Mouse (Mus musculus) brain, embryonic 18.5 days (tissue): Measurements from ENCODE around the gene Skil.
"Not testable (repeated sequence)": the region's sequence is repeated elsewhere in the genome, so short reads cannot be mapped to it uniquely, and the experiment has no call there.

ENCODE experiments used
- DNase-seq: peaks from one replicate; pipeline ENCODE4 v3.0.0-alpha.2; 2012; ENCODE audit warnings: low read depth, low spot score

The Skil gene

DNA sequence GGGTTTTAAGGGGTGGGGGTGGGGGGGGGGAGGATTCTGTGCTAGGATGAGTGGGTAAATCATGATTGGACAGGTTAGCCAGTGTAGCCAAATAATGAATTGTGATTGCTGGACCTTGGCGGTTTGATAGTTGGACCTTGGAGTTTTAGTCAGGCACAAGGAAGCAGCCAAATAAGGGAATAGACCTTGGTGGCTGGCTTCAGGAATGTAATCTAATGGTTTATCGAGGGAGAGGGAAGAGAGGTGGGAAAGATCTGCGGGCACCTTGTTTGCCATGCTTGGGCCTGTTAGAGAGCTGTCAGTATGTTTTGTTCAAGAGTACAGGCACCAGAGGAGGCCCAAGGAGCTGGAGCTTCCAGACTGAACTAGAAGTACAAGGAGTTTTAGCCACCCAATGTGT is 32.0 kb downstream of the Skil start:
- DNase-seq = no peak

DNA sequence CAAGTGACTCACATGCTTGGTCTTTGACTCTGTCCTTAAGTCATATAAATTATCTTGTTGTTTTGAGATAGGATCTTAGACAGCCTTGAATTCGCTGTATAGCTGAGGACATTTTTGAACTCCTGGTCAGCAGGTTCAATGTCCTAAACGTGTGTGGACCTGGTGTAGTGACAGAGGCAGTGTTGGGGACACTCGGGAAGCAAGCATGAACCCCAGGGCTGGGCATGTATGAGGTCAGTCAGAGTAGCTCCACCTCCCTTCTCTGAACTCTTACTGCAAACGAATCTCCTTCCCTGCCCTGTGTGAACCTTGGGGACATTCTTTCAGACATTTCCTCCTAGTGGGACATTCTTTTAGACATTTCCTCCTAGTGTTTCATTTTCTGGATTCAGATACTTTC is 34.9 kb downstream of the Skil start:
- DNase-seq = no peak

DNA sequence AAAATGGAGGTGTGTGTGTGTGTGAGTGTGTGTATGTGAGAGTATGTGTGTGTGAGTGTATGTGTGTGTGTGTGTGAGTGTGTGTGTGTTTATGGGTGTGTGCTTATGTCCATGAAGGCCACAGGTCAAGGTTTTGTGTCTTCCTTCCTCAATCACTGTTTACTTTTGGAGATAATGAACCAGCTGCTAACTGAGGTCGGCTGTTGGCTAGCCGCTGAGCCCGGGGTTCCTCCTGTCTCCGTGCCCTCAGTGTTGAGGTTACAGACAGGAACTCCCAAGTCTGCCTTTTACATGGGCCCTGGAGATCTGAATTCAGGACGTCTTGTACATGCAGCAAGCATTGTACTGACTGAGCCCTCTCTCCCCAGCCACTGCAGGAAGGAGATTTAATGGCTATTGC is 38.8 kb downstream of the Skil start:
- no peak for DNase-seq

DNA sequence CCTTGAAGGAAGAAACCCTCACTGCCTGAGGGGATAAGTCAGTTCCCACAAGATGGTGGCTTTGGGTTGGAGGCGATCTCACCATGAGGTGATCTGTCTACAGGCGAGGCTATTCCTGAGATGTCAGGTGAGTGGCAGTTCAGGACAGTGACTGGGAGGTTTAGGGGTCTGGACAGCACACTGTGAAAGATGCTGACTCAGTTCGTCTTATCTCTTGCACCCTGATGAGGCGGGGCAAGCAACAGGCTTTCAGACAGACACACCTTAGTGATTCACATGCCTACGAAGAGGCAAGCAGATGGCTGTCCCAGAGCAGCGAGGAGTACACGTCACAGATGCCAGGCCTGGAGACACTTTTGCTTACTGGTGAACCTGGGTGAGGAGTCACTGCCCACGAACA is 39.4 kb downstream of the Skil start:
- DNase-seq = no peak

DNA sequence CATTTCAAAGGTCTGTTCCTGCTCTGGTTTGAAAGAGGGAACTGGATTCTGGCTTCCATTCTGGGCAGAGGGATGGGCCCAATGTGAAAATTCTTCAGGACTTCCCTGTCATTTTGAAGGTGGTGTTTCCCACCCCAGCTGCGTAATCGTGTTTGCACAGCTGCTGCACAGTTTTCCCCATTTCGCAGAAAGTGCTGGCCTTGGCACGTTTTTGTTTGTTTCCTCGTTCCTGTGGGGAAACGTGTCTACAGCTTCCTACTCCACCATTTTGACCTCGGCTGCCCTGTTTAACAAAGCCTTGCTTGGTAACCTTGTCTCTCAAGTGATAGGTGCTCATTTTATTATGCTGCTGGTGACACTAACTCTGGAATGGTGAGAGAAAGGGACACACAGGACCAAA is 39.8 kb downstream of the Skil start:
- DNase-seq = no peak

DNA sequence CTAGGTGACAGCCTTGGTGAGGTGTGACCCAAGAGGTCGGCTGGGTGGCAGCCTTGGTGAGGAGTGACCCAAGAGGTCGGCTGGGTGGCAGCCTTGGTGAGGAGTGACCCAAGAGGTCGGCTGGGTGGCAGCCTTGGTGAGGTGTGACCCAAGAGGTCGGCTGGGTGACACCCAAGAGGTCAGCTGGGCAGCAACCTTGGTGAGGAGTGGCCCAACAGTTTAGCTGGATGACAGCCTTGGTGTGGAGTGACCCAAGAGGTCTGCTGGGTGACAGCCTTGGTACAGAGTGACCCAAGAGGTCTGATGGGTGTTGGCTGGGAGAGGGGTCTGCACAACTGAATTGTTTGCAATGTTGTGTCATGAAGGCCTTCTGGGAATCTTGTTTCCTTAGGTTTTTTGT is 41.7 kb downstream of the Skil start:
- not testable (repeated sequence) for DNase-seq

DNA sequence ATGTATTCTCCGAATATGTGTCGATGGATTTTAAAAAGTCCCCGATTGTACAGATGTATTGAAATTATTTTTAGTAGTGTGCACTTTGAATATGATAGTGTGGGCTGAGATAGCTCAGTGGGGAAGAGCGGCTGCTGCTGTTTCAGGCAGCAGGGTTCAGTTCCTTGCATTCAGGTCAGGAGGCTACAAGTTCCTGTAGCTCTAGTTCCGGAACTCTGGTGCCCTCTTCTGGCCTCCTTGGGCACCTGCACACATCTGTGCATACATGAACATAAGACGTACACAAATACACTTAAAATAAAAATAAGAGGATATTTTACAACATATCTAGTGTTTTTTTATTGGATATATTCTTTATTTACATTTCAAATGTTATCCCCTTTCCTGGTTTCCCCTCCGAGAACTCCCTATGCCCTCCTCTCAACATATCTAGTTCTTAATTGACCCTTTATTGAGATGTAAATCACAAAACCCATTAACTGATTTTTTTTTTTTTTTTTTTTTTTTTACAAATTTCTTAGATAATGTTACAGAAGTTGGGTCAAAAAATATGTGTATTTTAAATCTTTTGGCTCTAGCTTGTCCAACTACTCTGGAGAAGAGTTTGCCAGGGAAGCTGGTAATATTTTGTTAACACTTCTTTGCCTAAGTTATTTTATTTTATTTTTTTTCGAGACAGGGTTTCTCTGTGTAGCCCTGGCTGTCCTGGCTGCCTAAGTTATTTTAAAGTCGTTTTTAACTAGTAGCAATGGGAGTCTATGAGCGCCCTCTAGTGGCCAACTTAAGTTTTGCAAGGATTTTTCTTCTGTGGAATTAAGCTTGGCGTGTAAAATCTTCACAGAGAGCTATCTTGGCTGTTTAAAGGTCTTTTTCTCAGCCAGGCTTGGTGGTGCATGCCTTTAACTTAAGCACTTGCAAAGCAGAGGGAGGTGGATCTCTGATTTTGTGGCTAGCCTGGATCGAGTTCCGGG is 43.9 kb downstream of the Skil start:
- DNase-seq = peak; percentile 70

DNA sequence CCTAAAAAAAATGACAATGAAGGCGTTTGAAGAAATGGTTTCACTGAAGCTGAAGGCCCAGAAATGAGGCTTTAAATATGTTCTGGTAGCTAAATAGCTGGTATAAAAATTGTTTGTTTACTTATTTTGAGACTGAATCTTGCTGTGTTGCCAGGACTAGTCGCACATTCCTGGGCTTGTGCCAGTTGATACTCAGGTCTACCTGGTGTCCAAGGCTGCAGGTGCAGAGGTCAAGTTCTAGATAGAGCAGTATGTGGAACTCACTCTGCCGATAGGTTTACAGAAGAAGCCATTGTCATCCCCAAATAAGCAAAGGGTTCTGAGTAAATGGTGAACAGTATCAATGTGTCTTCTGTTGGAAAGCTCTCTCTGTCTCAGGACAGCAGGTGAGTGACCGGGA is 46.8 kb downstream of the Skil start:
- no peak for DNase-seq

DNA sequence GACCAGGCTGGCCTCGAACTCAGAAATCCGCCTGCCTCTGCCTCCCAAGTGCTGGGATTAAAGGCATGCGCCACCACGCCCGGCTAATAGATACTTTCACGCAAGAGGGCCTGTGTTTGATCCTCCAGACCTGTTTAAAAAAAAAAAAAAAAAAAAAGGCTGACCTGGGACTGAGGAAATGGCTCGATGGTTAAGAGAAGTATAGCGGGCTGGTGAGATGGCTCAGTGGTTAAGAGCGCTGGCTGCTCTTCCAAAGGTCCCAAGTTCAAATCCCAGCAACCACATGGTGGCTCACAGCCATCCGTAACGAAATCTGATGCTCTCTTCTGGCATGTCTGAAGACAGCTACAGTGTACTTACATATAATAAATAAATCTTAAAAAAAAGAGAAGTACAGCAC is 50.4 kb downstream of the Skil start:
- DNase-seq = not testable (repeated sequence)

DNA sequence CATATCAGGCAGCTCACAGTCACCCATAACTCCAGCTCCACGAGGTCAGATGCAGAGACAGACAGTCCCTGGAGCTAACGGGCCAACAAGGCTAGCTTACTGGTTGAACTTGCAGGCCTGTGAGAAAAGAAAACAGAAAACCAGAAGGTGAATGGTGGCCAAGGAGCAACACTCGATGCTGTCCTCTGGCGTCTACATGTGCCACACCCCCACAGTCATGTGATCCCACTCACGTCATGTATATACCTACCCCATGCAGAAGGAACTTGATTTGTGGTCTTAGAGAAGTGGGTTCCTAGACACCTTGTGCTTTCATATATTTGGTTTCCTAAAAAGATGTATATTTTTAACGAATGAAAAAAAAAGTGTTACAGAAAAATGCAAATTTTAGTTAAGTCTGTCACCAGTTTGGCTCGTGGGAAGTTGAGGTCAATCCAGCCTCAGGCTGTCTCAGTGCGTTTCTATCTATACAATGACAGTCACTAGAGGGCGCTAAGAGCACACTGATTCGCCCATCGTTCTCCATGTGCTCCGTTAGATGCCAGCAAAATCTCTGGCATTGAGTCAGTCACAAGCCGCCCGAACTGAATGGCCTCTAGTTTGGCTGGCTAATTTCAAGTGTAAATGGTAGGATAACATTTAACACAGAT is 50.9 kb downstream of the Skil start:
- DNase-seq = peak; percentile 71

DNA sequence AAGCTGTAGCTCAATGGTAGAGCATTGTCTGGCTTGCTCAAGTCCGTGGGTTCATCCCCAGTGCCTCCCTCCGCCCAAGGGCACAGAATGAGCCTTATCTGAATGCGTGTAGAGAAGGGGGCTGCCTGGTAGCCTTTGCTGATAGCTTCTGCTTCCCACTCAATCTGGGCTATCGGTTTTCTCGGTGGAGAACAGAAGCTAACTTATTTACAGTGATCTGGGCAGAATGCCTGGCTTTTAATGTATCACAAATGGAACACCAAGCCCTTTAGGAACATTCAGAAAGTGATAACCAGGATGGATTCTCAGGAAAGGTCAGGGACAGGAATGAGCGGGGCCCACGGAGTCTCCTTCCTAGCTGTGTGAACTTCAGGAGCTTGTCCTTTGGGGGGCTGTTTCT is 53.7 kb downstream of the Skil start:
- DNase-seq = no peak

DNA sequence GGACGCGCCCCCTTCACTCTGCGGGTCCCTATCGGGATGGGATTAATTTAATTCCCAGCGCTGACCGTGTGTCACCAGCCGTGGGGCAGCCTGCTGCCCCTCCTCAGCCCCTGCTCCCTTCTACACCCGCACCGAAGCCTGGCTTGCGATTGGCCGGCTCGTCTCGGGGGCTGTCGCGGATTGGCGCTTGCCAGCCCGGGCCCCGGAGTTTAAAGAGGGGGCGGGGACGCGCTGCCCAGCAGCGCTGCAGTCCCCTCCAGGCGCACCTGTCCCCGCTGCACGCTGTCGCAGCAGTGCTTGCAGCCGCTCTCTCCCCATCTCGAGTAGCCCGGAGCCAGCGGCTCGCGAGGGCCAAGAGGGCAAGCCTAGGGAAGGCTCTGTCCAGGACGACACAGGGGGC is 54.8 kb downstream of the Skil start, which contains the start of gene Cldn11:
Gene Cldn11, plus strand, starts transcription at position 215 of the 400 bp plus-strand sequence.
- DNase-seq = no peak

DNA sequence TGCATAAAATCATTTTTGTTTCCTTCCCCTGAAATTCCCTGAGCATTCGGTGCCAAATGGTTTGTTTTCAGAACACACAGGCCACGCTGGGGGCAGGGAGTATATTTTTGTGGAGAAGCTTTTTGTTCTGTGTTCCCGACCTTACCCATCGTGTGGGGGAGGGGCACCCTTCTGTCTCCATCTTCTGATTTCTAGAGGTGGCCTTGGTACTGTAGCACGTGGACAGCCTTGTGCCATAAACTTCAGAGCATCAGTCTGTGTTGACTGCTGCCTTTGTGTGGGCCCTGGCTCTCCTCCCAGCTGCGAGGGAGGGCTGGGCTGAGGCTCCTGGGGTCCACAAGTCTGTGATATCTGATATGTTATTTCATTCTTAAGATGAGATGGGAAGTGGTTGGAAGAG is 57.2 kb downstream of the Skil start:
- no peak for DNase-seq

DNA sequence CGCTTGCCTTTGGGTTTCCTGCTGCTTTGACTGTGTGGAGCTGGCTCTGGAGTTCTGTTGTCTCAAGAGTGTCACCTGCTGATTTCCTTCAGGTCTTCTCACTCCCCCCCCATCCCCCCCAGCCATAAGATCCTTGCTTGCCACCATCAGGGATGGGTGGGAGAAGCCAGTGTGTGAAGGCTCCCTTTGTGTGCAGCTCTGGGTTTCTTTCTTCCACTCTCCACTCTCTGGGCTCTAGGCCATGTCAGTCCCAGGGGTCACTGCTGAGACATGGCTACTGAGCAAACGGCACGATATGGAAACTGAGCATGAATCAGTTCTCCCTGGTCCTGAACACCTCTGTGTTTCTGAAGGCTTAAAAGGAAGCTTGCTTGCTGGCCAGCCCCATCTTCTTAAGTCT is 61.3 kb downstream of the Skil start:
- DNase-seq = no peak

DNA sequence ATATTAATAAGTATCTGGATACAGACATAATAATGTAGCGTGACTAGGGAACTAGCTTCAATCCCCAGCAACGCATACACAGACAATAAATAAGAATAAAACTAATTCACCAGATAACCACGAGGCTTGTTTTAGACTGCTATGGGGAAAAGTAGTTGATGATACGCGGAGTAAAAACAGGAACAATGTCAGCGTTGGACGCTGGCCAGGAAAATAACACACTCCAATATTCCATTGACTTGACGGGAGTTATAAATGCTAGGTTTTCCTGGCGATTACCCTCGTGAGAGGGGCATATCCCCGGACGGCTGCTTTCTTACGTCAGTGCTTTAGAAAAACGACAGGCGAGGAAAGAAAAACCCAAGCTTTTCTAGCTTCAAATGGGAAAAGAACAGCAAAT is 62.9 kb downstream of the Skil start:
- no peak for DNase-seq

DNA sequence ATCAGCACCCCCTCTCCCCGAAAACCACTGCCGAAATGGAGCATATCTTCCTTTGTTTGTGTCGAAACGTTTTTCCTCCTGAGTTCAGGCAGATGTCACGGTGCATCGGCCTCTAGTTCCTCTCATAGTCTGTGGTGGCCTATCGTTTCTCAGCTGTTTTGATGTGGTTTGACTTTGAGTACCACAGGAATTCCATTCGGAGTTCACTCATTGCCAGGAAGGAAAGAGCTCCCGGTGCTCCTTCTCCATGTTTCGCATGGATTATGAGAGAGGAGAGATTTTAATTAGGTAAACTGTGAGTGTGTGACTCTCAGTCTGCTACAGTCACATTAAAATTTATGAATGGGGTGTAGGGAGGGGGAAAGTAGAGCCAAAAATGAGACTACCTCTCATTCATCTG is 65.2 kb downstream of the Skil start:
- DNase-seq = no peak

DNA sequence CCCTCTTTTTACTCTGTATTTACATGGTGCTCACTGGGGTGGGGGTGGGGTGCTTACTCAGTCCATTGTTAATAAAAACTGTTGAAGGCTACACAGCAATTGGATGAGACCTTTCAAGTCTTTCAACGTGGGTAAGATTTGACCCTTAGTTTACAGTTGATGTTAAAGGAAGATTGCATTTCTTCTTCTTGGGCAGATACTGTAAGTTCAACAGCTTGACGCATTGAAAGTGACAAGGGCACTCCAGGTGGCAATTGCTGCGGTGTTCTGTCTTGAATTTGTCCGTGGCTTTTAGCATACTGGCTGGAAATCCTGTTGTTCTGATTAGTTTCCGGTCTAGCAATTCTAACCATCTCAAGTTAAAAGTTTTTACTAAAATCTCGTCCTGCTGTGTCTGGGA is 66.5 kb downstream of the Skil start:
- no peak for DNase-seq

DNA sequence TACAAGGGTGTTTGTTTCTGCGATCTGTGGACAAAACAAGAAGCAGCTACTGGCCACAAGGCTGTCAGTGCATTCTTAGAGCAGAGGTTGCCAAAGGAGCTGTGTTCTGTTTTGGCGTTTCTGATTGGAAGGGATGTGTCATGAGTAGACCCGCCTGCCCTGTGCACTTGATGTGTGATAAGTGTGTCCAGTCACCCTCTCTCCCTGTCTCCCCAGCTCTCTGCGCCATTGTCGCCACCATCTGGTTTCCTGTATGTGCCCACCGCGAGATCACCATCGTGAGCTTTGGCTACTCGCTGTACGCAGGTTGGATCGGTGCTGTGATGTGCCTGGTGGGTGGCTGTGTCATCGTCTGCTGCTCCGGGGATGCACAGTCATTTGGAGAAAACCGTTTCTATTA is 68.0 kb downstream of the Skil start:
- DNase-seq = no peak

DNA sequence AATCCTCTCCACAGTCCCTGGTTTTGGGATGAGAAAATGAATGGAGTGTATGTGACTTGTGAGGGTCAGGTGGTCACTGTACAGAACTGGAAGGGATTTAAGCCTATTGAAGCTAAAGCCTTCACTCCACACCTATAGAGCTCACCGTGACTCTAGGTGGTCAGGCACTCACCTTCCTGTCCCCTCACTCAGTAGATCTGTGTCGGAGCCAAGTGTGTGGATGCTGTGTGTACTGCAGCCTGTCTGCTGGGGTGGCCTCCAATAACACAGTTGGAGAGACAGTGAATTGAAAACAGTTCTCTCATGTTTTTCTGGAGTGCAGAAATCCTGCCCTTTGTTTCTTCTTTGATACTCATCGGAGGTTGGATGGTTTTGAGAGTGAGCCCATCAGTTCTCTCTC is 70.9 kb downstream of the Skil start:
- no peak for DNase-seq

DNA sequence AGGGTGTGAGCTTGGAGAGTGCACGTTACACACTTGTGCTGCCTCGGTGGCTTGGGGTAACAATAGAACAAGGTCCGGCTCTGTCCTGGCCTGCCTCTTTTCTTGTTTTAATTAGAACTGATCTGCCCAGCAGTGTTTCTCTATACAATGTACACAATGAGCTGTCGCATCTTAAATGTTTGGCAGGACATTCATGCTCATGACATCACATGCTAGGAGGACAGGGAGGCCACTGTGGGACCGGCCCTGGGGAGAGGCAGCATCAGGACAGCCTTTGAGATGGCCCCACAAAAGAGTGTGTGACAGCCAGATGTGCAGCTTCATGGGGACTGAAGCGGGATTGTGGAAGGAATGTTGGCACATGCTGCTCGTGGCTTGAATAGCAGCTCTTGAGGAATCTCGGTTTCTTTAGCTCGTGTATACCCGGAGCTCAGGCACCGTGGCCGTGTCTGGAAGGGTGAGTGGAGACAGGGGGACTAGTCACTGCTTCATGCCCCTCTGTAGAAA is 71.6 kb downstream of the Skil start:
- DNase-seq = no peak
